Mouse (Mus musculus): ENCODE results near the gene Myo1d.

DNA sequence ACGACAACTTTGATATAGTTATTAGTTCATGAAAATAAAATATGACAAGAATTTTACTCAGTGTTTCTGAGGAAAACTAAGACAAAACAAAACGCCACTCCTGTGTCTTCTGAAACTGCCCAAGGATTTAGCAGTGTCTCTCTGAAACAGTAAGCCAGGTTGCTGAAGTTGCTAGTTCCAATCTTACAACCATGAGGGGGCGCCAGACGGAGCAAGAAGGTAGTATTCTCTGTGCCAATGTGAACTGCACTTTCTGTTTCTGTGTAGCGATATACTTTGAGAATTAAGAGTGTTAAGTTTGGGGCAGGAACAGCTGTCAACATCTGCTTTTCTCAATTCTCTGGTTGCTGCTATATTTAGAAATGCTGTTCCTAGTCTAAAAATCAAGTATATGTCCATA lies 165.4 kb downstream of the Myo1d start:
- TF ChIP-seq CEBPB (IDR thresholded peaks at IDR 0.05; ENCODE audit: low read depth) = no peak
- no peak for TF ChIP-seq CTCF (IDR thresholded peaks at IDR 0.05; ENCODE audit: control insufficient read depth, insufficient read depth, insufficient read length)
- TF ChIP-seq MYOG (IDR thresholded peaks at IDR 0.05; ENCODE audit: control insufficient read depth, extremely low read depth, insufficient read length) = no peak
- TF ChIP-seq FOSL1 (IDR thresholded peaks at IDR 0.05; ENCODE audit: insufficient read depth, low read length, poor library complexity, severe bottlenecking) = no peak
- no peak for TF ChIP-seq MAX (IDR thresholded peaks at IDR 0.05)
- no peak for TF ChIP-seq USF1 (IDR thresholded peaks at IDR 0.05; ENCODE audit: low read depth)

All from C2C12 (cell line).